Mouse (Mus musculus) R1 (cell line): ENCODE results near the gene Fam81a.

Experiments
- DNase-seq: peaks from one replicate; pipeline ENCODE4 v3.0.0-alpha.2; 2018; ENCODE audit warnings: low read depth, low spot score

Fam81a gene

DNA sequence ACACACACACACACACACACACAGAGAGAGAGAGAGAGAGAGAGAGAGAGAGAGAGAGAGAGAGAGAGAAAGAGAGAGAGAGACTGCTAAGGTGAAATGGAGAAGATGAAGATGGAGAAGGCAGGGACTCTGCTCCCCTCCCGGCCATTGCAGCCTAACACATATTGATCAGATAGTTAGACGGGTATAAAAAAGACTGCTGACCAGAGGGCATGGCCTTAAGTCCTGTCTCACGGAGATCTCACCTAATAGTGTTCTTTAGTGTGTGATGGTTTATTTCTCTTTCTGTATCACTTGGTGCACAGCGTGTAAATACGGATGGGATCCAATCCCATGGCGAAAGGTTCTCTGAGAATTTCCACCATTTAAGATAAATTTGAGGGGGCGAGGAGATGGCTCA lies at the start of gene Fam81a:
TSS of gene Fam81a (minus strand) at position 101 of the 400 bp plus-strand sequence.
- DNase-seq: no peak

GRCm38 (mm10) chr9:70182639-70183038 lies 40.3 kb upstream of the Fam81a start:
- DNase-seq: peak; percentile 89

DNA sequence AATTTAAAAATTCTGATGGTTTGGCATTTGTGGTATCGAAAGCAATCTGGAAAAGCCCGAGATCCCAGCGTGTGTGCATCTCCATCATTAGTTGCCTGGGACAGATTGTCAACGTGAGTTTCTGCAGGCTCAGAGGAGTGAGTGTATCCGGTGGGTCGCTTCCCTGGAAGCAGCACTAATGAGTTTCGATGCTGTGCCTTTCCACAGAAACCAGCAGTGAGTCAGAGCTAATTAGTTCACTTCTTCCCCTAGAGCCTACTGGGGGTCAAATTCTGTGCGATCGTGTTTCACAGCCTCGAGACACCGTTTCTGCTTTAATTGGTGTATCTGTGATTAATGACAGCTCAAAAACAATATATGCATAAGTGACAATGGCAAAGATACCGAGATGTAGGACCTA lies 39.4 kb upstream of the Fam81a start:
- no peak for DNase-seq

DNA sequence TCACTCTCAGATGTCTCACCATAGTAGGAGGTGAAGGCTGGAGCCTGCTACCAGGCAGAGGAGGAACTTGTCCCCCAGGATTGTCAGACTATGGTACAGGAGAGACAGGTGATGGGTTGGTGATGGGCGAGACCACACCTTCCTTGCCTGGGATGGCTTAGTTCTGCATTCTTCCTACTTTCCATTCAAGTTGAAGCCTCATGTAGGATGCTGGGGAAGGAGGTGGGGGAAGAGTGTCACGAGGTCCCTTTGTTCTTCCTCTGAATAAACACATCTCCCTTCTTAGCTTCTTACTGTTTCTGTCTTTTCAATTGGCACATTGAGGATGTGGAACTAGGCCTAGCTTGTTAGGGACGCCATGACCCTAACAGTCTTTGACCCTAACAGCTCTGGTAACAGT lies 33.9 kb upstream of the Fam81a start:
- peak; percentile 65 for DNase-seq

DNA sequence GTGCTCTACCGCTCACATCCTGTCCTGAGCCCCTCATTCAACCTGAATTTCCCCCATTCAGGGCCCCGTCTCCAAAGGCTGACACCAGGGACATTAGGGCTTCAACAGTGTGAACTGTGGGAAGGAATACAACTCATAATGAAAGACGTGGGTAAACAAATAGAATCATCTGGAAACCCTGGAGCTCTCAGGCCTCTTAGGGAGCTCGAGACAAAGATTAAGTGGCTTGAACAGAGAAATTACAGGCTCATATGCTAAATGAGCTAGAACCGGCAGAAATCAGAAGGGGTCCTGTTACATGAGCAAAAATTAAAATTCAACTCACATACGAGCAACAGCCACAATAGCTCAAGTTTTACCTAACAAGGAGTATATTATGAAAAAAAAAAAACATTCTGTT lies 32.5 kb upstream of the Fam81a start:
- DNase-seq: no peak

- peak; percentile 45 for DNase-seq
These were observed 32.0 kb upstream of the Fam81a start for GRCm38 (mm10) chr9:70174291-70174848.

DNA sequence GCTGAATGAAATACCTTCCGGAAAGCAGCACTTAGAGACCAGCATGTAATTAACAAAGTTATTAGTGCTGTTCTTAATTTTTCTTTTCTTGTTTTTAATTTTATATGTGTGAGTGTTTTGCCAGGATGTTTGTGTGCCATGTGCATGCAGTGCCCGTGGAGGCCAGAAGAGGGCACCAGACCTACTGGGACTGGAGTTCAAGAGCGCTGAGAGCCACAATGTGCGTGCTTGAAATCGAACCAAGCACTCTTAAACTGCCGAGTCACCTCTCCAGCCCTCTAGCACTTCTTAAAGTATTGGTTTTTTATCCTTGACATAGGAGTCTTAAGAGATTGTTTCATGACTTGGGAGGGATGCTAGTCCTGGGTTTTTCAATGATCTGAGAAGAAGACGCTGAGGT lies 26.6 kb upstream of the Fam81a start:
- peak; percentile 82 for DNase-seq

DNA sequence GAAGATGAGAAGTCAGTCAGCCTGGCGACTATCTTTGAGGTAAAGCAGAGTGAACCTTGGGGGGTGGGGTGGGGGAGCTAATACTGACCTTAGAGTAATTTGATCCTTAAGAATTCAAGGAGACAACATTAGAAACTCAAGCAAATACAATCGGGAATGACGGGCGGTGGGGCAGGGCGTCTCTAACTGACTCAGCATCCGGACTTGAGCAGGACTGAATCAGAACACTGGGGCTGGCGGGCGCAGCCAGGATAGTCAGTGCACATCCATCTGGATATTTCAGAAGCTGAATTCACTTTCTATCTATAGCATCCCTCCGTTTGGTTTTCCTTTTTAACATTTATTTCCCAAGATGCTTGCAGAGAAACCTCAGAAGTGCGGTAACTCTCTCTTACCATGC lies 17.7 kb upstream of the Fam81a start:
- peak; percentile 70 for DNase-seq

DNA sequence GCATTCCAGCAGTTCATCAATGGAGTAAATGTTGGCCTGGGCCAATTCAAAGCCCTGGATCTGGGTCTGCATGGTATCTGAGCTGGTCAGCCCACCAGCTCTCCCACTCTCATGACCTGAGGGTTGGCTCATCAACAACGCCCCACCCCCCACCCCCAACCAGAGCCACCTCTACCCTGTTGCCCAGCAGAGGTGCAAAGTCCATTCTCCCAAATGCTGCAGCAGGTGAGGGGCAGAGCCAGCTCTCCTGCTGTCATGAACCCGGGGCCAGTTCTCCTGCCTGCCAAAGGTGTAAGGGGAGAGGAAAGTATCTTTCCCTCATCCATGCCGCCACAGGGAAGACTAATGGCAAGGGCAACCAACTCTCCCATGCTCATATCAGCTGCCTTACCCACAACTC lies 5.3 kb upstream of the Fam81a start:
- no peak for DNase-seq

GRCm38 (mm10) chr9:70145426-70145825 lies 3.1 kb upstream of the Fam81a start:
- peak; percentile 88 for DNase-seq

- DNase-seq: peak; percentile 38
These were observed 966 bp upstream of the Fam81a start for GRCm38 (mm10) chr9:70143326-70143725.

GRCm38 (mm10) chr9:70141885-70142326 lies 454 bp downstream of the Fam81a start:
- DNase-seq: peak; percentile 68

DNA sequence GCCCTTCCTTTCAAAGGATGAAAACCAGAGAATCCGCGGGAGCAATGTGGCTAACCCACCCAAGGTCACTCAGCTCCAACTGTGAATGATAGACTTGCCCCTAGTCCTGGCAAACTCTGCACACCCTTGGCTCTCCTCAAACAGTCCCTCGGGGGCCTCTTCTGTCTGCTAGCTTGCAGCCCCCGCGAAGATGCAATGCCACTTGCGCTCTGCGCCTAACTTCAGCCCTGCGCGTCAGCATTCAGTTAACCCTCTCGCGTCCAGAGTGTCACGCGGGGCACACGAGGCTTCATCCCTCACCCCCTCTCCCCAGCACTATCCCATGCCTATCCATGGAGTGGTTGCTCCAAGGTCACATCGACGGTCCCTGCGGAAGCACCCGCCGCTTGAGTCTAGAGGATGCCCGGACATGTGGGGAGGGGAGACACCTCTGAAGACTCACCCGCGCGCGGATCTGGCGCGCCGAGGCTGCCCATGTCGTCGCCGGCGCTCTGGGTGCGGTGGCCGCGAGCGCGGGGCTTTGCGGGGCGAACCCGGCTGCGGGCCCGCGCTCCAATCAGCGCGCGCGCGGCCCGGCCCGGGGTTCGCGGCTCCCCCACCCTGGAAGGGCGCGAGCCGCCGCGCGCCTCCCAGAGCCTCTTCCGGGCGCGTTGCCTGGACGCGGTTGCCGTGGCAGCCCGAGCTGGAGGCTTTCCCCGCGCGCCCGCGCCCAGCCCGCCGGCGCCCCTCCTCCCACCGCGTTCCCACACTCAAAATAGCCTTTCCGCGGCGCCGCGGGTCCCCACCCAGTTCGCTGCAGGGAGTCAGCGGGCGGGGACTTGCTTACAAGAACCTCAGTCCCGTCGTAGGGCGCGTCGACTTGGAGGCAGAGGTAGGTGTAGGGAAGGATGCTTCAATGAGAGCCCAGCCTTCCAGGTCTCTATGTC lies 1.2 kb downstream of the Fam81a start:
- DNase-seq: peak; percentile 85

DNA sequence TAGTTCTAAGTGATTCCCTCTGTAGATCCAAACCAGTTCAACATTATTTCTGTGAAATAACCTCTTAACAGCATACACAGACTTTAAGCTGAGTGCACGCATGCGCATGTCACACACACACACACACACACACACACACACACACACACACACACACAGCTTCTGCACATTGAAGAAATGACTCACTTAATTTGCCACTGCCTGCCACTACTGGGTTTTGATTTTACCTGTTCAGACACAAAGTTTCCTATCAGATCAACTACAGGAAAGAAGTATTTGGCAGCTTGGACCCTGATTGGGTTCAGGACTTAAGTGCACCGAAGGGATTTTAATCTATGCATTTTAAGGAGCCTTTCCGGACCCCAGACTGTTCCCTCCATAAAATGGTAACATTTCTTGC lies 2.0 kb downstream of the Fam81a start:
- no peak for DNase-seq

- DNase-seq: no peak
These were observed 3.0 kb downstream of the Fam81a start for GRCm38 (mm10) chr9:70139331-70139885.

DNA sequence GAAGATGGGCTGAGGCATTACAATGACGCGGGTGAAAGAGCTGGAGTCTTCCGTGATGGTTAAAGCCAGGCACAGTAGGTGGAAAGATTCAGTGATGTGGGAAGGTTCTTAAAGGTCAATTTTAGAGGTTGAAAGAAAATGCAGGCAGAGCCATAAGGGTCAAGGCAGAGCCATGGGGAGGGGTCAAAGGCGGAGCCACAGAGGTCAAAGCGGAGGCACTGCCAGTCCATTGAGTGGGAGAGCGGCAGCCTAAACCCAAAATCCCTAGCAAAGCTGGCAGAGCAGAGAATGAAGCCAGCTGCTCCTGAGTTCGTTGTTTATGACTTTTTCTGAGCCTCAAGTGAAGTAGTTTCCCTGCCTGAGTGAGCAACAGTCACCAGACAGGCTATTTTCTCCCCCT lies 3.8 kb downstream of the Fam81a start:
- DNase-seq: peak; percentile 81

DNA sequence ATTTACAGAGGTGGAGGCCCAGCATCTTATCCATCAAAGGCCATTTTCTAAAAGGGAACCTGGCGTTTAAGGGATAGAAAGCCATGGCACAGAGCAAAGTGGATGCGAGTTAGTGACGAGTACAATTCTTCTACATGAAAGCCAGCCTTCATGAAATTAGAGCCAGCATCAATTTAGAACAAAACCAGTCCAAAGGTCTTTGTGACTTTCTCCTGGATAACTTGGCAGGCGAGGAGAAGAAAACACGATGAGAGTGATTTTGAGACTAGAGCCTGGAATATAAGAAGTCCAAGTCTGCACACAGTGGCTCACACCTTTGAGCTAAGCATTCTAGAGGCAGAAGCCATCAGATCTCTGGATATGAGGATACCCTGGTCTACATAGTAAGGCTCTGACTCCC lies 4.4 kb downstream of the Fam81a start:
- DNase-seq: no peak

GRCm38 (mm10) chr9:70135186-70135585 lies 7.2 kb downstream of the Fam81a start:
- no peak for DNase-seq

DNA sequence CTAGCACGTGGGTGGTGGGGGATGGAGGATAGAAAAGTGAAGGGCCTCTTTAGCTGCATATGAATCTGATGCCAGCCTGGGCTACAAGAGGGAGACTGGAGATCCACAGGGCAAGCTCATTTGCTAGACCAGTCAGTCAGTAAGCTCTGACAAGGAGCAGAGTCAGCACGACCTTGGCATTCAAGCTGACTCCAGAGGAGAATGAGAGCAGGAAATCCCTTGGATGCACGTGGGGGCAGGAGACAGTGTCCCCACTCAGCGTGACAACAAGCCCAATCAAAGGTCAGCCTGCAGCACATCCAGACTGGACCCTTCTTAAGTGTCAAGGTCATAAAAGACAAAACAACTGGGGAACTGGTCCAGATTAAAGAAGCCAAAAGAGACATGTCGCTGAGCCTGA lies 7.6 kb downstream of the Fam81a start:
- DNase-seq: no peak

GRCm38 (mm10) chr9:70134215-70134614 lies 8.1 kb downstream of the Fam81a start:
- DNase-seq: no peak

DNA sequence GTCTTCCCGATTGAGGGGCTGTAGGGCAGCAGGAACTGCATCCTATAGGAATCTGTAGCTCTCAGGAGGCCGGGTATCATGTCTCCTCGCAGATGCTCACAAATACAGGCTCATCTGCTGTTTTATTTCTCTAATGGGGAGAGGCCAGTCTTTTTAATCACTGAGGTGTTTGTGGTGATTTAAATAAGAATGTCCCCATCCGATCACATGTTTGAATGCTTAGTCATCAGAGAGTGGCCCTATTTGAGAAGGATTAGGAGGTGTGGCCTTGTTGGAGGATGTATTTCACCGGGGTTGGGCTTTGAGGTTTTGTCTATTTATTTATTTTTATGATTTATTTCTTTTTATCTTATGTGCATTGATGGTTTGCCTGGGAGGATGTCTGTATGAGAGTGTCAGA lies 11.6 kb downstream of the Fam81a start:
- peak; percentile 69 for DNase-seq

DNA sequence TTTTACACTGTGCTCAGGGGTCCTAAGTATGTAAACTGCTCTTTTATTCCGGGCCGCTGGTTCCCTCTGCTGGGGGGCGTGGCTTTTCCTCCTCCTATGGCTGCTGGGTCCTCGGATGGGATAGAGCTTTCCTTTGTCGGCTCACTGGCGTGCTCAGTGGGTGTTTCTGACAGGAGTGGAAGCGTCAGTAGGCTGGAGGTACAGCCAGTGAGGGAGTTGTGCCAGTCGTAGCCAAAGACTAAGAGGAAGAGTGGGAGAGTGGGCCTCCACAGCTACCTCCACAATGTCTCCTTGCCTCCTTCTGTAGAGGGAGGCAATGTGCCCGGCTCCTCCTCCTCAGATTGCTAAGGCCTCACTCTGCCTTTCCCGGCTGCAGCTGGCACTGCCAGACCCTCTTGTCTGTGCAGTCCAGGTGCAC lies 30.5 kb downstream of the Fam81a start:
- peak; percentile 56 for DNase-seq

GRCm38 (mm10) chr9:70110871-70111270 lies 31.5 kb downstream of the Fam81a start:
- no peak for DNase-seq
